Mouse (Mus musculus) right cerebral cortex, postnatal 10 days (tissue): ENCODE results near the gene Chd2.

Experiments
- DNase-seq, 2 experiments: peaks; one replicate each; pipeline ENCODE4 v3.0.0; 2021; ENCODE audit warnings: low spot score in 2 of 2

Gene Chd2

GRCm38 (mm10) chr7:73411986-73412385 is 129.6 kb downstream of the Chd2 start:
- peak in 1 of 2 experiments; percentile 26 for DNase-seq

- DNase-seq = peak in 1 of 2 experiments; percentile 26
These were observed 130.1 kb downstream of the Chd2 start for GRCm38 (mm10) chr7:73411523-73411922.

- peak in 1 of 2 experiments; percentile 39 for DNase-seq
These were observed 136.1 kb downstream of the Chd2 start for GRCm38 (mm10) chr7:73405550-73405949.

GRCm38 (mm10) chr7:73403538-73403937 is 138.1 kb downstream of the Chd2 start:
- DNase-seq = no peak

GRCm38 (mm10) chr7:73402671-73403070 is 139.0 kb downstream of the Chd2 start:
- DNase-seq = no peak

- DNase-seq = no peak
These were observed 139.5 kb downstream of the Chd2 start for GRCm38 (mm10) chr7:73402106-73402505.

GRCm38 (mm10) chr7:73400051-73400916 is 141.3 kb downstream of the Chd2 start:
- DNase-seq = peak; percentile 41 to 50

GRCm38 (mm10) chr7:73399501-73400044 is 142.1 kb downstream of the Chd2 start:
- DNase-seq = peak; percentile 79 to 88

- DNase-seq = no peak
These were observed 142.7 kb downstream of the Chd2 start for GRCm38 (mm10) chr7:73398806-73399442.

GRCm38 (mm10) chr7:73398319-73398718 is 143.3 kb downstream of the Chd2 start:
- peak in 1 of 2 experiments; percentile 74 for DNase-seq

GRCm38 (mm10) chr7:73394013-73394409 is 147.6 kb downstream of the Chd2 start:
- no peak for DNase-seq

GRCm38 (mm10) chr7:73393307-73394012 is 148.2 kb downstream of the Chd2 start:
- no peak for DNase-seq

GRCm38 (mm10) chr7:73392359-73392758 is 149.3 kb downstream of the Chd2 start:
- no peak for DNase-seq

- peak; percentile 49 to 59 for DNase-seq
These were observed 149.9 kb downstream of the Chd2 start for GRCm38 (mm10) chr7:73391518-73392321.

GRCm38 (mm10) chr7:73391002-73391517 is 150.6 kb downstream of the Chd2 start:
- DNase-seq = peak; percentile 86 to 88

GRCm38 (mm10) chr7:73390426-73391001 is 151.1 kb downstream of the Chd2 start:
- peak in 1 of 2 experiments; percentile 42 for DNase-seq

GRCm38 (mm10) chr7:73389871-73390294 is 151.7 kb downstream of the Chd2 start:
- DNase-seq = no peak

GRCm38 (mm10) chr7:73389419-73389818 is 152.2 kb downstream of the Chd2 start:
- no peak for DNase-seq

- no peak for DNase-seq
These were observed 152.8 kb downstream of the Chd2 start for GRCm38 (mm10) chr7:73388866-73389265.

- DNase-seq = no peak
These were observed 158.8 kb downstream of the Chd2 start for GRCm38 (mm10) chr7:73382843-73383242.
